Mouse (Mus musculus) hindbrain, embryonic 14.5 days (tissue): ENCODE data around the gene Abat. TPM values are rescaled to one million over a fixed set of nuclear protein-coding genes. Genes with fewer than 3 reads are reported as not detected.

ENCODE experiments used
- ATAC-seq: fragments of 200-750 bp; cut with Nextera tagmentation; 2 replicates; pipeline ENCODE4 v1.8.0; 2017; ENCODE audit warnings: moderate number of reproducible peaks, mild to moderate bottlenecking, moderate TSS enrichment, moderate library complexity; ENCODE audit not compliant: low FRiP score
- DNase-seq: peaks from one replicate; pipeline ENCODE4 v3.0.0-alpha.2; 2015; ENCODE audit warnings: low spot score
- H3K27ac ChIP-seq: fragments of 300-500 bp; sonication (generic); 2 replicates; pipeline ENCODE4 v1.5.1; 2014; ENCODE audit warnings: mild to moderate bottlenecking, moderate library complexity
- H3K27me3 ChIP-seq: fragments of 300-500 bp; sonication (generic); 2 replicates; pipeline ENCODE4 v1.6.1; 2014; ENCODE audit warnings: mild to moderate bottlenecking, low read length, mixed read lengths; ENCODE audit not compliant: control insufficient read depth, insufficient read depth
- H3K36me3 ChIP-seq: fragments of 300-500 bp; sonication (generic); replicated peaks from 2 replicates; pipeline ENCODE4 v1.6.1; 2014; ENCODE audit not compliant: control insufficient read depth, insufficient read depth
- H3K4me1 ChIP-seq: fragments of 300-500 bp; sonication (generic); replicated peaks from 2 replicates; pipeline ENCODE4 v1.6.1; 2014; ENCODE audit warnings: antibody characterized with exemption, low read length, mixed read lengths; ENCODE audit not compliant: control insufficient read depth, insufficient read depth
- H3K4me2 ChIP-seq: fragments of 300-500 bp; sonication (generic); replicated peaks from 2 replicates; pipeline ENCODE4 v1.6.1; 2014; ENCODE audit warnings: mild to moderate bottlenecking, moderate library complexity
- H3K4me3 ChIP-seq: fragments of 300-500 bp; sonication (generic); replicated peaks from 2 replicates; pipeline ENCODE4 v1.5.1; 2014; ENCODE audit warnings: mild to moderate bottlenecking, low read length
- H3K9ac ChIP-seq: fragments of 300-500 bp; sonication (generic); 2 replicates; pipeline ENCODE4 v1.6.1; 2014
- H3K9me3 ChIP-seq: fragments of 300-500 bp; sonication (generic); 2 replicates; pipeline ENCODE4 v1.6.1; 2016; ENCODE audit warnings: low read length; ENCODE audit not compliant: control insufficient read depth
- WGBS: fragments of 180-500 bp; shearing (Covaris S2); extraction: QIAGEN DNeasy Blood & Tissue Kit; methylation state at CpG from one replicate; pipeline ENCODE4 v1.1.7; 2014; 5-methylcytosine and 5-hydroxymethylcytosine counted together
- polyA plus RNA-seq: library from polyadenylated mRNA; unstranded; fragments of >200 nt; fragmentation: Nextera tagmentation; extraction: Ambion mirVana; gene quantifications from 2 replicates; pipeline ENCODE4 v1.2.1, GENCODE M21; 2014

The Abat gene
- polyA plus RNA-seq, 1 experiment from 2014 or later, result 69.5 TPM

GRCm38 (mm10) chr16:8655108-8655507, 141.9 kb downstream of the Abat start:
- Histone ChIP-seq H3K27me3 (no peaks in the 10 kb centered on the region), H3K9ac (no peak overlapping the region), H3K9me3 (no peaks in the 10 kb centered on the region), H3K27ac (no peak overlapping the region), H3K36me3 (peaks cover 86% of the 10 kb centered on the region), H3K4me2 (no peak overlapping the region), H3K4me1 (no peaks in the 10 kb centered on the region), H3K4me3 (no peak overlapping the region)
- ATAC-seq (no peak), DNase-seq (no peak)
- 87% methylated on average over 6 of the region's 6 CpGs for WGBS

- H3K9me3 ChIP-seq, result no peaks in the 10 kb centered on the region
- H3K9ac ChIP-seq, result no peak overlapping the region
- ATAC-seq (no peak), DNase-seq (no peak)
- no peak overlapping the region for H3K4me3 ChIP-seq
- H3K27ac ChIP-seq, result no peak overlapping the region
- 82% methylated on average over 9 of the region's 9 CpGs for WGBS
- peaks cover 86% of the 10 kb centered on the region for H3K36me3 ChIP-seq
- no peaks in the 10 kb centered on the region for H3K27me3 ChIP-seq
- H3K4me1 ChIP-seq, result no peaks in the 10 kb centered on the region
- no peak overlapping the region for H3K4me2 ChIP-seq
Observed at GRCm38 (mm10) chr16:8655599-8655998, 142.4 kb downstream of the Abat start.

GRCm38 (mm10) chr16:8656256-8656655, 143.0 kb downstream of the Abat start:
- 89% methylated on average over 2 of the region's 2 CpGs for WGBS
- Histone ChIP-seq H3K36me3 (peaks cover 86% of the 10 kb centered on the region), H3K4me2 (no peak overlapping the region), H3K4me3 (no peak overlapping the region), H3K27me3 (no peaks in the 10 kb centered on the region), H3K9ac (no peak overlapping the region), H3K9me3 (no peaks in the 10 kb centered on the region), H3K4me1 (no peaks in the 10 kb centered on the region), H3K27ac (no peak overlapping the region)
- DNase-seq (no peak), ATAC-seq (no peak)

- Histone ChIP-seq H3K36me3 (peaks cover 87% of the 10 kb centered on the region), H3K4me3 (no peak overlapping the region), H3K9me3 (no peaks in the 10 kb centered on the region), H3K9ac (no peak overlapping the region), H3K27ac (no peak overlapping the region), H3K4me1 (no peaks in the 10 kb centered on the region), H3K4me2 (no peak overlapping the region), H3K27me3 (no peaks in the 10 kb centered on the region)
- WGBS, result 87% methylated on average over 4 of the region's 4 CpGs
- DNase-seq (no peak), ATAC-seq (no peak)
Observed at GRCm38 (mm10) chr16:8658349-8658748, 145.1 kb downstream of the Abat start.

GRCm38 (mm10) chr16:8658764-8659163, 145.5 kb downstream of the Abat start:
- ATAC-seq (no peak), DNase-seq (no peak)
- Histone ChIP-seq H3K27me3 (no peaks in the 10 kb centered on the region), H3K4me1 (no peaks in the 10 kb centered on the region), H3K4me3 (no peak overlapping the region), H3K9me3 (no peaks in the 10 kb centered on the region), H3K36me3 (peaks cover 91% of the 10 kb centered on the region), H3K4me2 (no peak overlapping the region), H3K27ac (no peak overlapping the region), H3K9ac (no peak overlapping the region)
- WGBS, result 85% methylated on average over 4 of the region's 4 CpGs

- no peak overlapping the region for H3K27ac ChIP-seq
- WGBS, result 81% methylated on average over 1 of the region's 2 CpGs
Observed at GRCm38 (mm10) chr16:8663022-8663421, 149.8 kb downstream of the Abat start.

GRCm38 (mm10) chr16:8663606-8664539, 150.6 kb downstream of the Abat start:
- Histone ChIP-seq H3K27me3 (no peaks in the 10 kb centered on the region), H3K4me1 (peaks cover 31% of the 10 kb centered on the region), H3K36me3 (peaks cover 54% of the 10 kb centered on the region), H3K9me3 (no peaks in the 10 kb centered on the region), H3K9ac (no peak overlapping the region), H3K4me3 (no peak overlapping the region), H3K4me2 (no peak overlapping the region), H3K27ac (no peak overlapping the region)
- ATAC-seq (no peak), DNase-seq (no peak)
- WGBS, result 78% methylated on average over 24 of the region's 24 CpGs

More at GRCm38 (mm10) chr16:8663022-8663421, 149.8 kb downstream of the Abat start:
- Histone ChIP-seq H3K27me3 (no peaks in the 10 kb centered on the region), H3K9me3 (no peaks in the 10 kb centered on the region), H3K4me1 (peaks cover 23% of the 10 kb centered on the region), H3K4me2 (no peak overlapping the region), H3K36me3 (peaks cover 63% of the 10 kb centered on the region), H3K9ac (no peak overlapping the region), H3K4me3 (no peak overlapping the region)
- no peak for DNase-seq
- ATAC-seq, result no peak

GRCm38 (mm10) chr16:8665367-8665766, 152.1 kb downstream of the Abat start:
- Histone ChIP-seq H3K4me3 (no peak overlapping the region), H3K4me2 (no peak overlapping the region), H3K36me3 (peaks cover 39% of the 10 kb centered on the region), H3K9ac (no peak overlapping the region), H3K4me1 (peaks cover 44% of the 10 kb centered on the region), H3K27ac (no peak overlapping the region), H3K9me3 (no peaks in the 10 kb centered on the region), H3K27me3 (no peaks in the 10 kb centered on the region)
- ATAC-seq, result no peak
- WGBS, result 83% methylated on average over 5 of the region's 5 CpGs
- no peak for DNase-seq

- Histone ChIP-seq H3K36me3 (peaks cover 29% of the 10 kb centered on the region), H3K27me3 (no peaks in the 10 kb centered on the region), H3K4me1 (peaks cover 50% of the 10 kb centered on the region), H3K9ac (peak overlapping the region; percentile 8; the same call in 1 of the 2 replicates), H3K9me3 (no peaks in the 10 kb centered on the region), H3K27ac (no peak overlapping the region), H3K4me2 (no peak overlapping the region), H3K4me3 (no peak overlapping the region)
- ATAC-seq (no peak), DNase-seq (no peak)
- 73% methylated on average over 2 of the region's 2 CpGs for WGBS
Observed at GRCm38 (mm10) chr16:8666452-8666851, 153.2 kb downstream of the Abat start.
